Mouse (Mus musculus): ENCODE results near the gene Ntm. TPM values are rescaled to one million over a fixed set of nuclear protein-coding genes. Genes with fewer than 3 reads are reported as not detected.

Ntm gene
- total and polyA plus RNA-seq, 3 experiments, result not detected

- Histone ChIP-seq H3K4me3 (ENCODE audit: control insufficient read depth in 1 of 2, insufficient read depth in 1 of 2, low read depth in 2 of 2, low read length in 2 of 2) (no peak overlapping the region), H3K36me3 (ENCODE audit: control insufficient read depth in 1 of 2, insufficient read depth in 2 of 2, low read length in 2 of 2) (no peaks in the 10 kb centered on the region), H3K79me2 (ENCODE audit: control insufficient read depth, insufficient read depth, low read length, poor library complexity) (no peaks in the 10 kb centered on the region), H3K27me3 (ENCODE audit: control insufficient read depth in 1 of 2, insufficient read depth in 2 of 2, low read length in 2 of 2) (no peaks in the 10 kb centered on the region), H3K9me3 (replicated peaks; ENCODE audit: insufficient read depth, low read length) (no peaks in the 10 kb centered on the region), H3K4me1 (ENCODE audit: control insufficient read depth in 1 of 2, insufficient read depth in 2 of 2, low read length in 2 of 2) (no peaks in the 10 kb centered on the region), H3K27ac (ENCODE audit: control insufficient read depth, low read depth, low read length) (no peak overlapping the region), H3K9ac (ENCODE audit: control insufficient read depth, low read depth, low read length, poor library complexity, severe bottlenecking) (no peak overlapping the region)
- TF ChIP-seq POLR2AphosphoS5 (IDR thresholded peaks at IDR 0.05; ENCODE audit: borderline replicate concordance, low read depth, low read length) (no peak), MYB (IDR thresholded peaks at IDR 0.05; ENCODE audit: low read depth, low read length) (no peak), ZNF384 (IDR thresholded peaks at IDR 0.05; ENCODE audit: low read depth, low read length) (no peak), GABPA (IDR thresholded peaks at IDR 0.05; ENCODE audit: low read depth, low read length) (no peak), MYC (IDR thresholded peaks at IDR 0.05; ENCODE audit: low read depth, low read length) (no peak), GATA1 (IDR thresholded peaks at IDR 0.05; ENCODE audit: low read depth, low read length) (no peak), KAT2A (conservative IDR thresholded peaks at IDR 0.05; ENCODE audit: low read depth, low read length) (no peak), USF2 (IDR thresholded peaks at IDR 0.05; ENCODE audit: borderline replicate concordance in 1 of 2, insufficient read depth in 1 of 2, low read depth in 1 of 2, low read length in 2 of 2) (no peak), POLR2A (IDR thresholded peaks at IDR 0.05; ENCODE audit: control insufficient read depth in 1 of 2, insufficient read depth in 1 of 2, low read depth in 1 of 2, low read length in 2 of 2, poor library complexity in 1 of 2) (no peak), NRF1 (IDR thresholded peaks at IDR 0.05; ENCODE audit: insufficient read depth, low read depth, low read length, poor library complexity, severe bottlenecking) (no peak), RAD21 (IDR thresholded peaks at IDR 0.05; ENCODE audit: low read depth, low read length) (no peak), HCFC1 (IDR thresholded peaks at IDR 0.05; ENCODE audit: low read depth, low read length) (no peak), ETS1 (IDR thresholded peaks at IDR 0.05; ENCODE audit: low read depth, low read length) (no peak), TBP (IDR thresholded peaks at IDR 0.05; ENCODE audit: low read depth, low read length) (no peak), MEF2A (IDR thresholded peaks at IDR 0.05; ENCODE audit: extremely low read depth, insufficient replicate concordance, low read depth, low read length, poor library complexity, severe bottlenecking) (no peak), CHD1 (IDR thresholded peaks at IDR 0.05; ENCODE audit: low read depth, low read length) (no peak), MAZ (IDR thresholded peaks at IDR 0.05; ENCODE audit: low read depth, low read length) (no peak), RCOR1 (IDR thresholded peaks at IDR 0.05; ENCODE audit: low read depth, low read length) (no peak)
- no peak for DNase-seq (ENCODE audit: low read depth, low spot score)
Observed at GRCm38 (mm10) chr9:29881614-29882013, 81.3 kb downstream of the Ntm start.

- H3K79me2 ChIP-seq (ENCODE audit: control insufficient read depth, insufficient read depth, low read length, poor library complexity), result no peaks in the 10 kb centered on the region
- no peaks in the 10 kb centered on the region for H3K4me1 ChIP-seq (ENCODE audit: control insufficient read depth in 1 of 2, insufficient read depth in 2 of 2, low read length in 2 of 2)
- no peak overlapping the region for H3K9ac ChIP-seq (ENCODE audit: control insufficient read depth, low read depth, low read length, poor library complexity, severe bottlenecking)
- no peak for DNase-seq (ENCODE audit: low read depth, low spot score)
- no peaks in the 10 kb centered on the region for H3K9me3 ChIP-seq (replicated peaks; ENCODE audit: insufficient read depth, low read length)
- H3K27ac ChIP-seq (ENCODE audit: control insufficient read depth, low read depth, low read length), result no peak overlapping the region
- H3K36me3 ChIP-seq (ENCODE audit: control insufficient read depth in 1 of 2, insufficient read depth in 2 of 2, low read length in 2 of 2), result no peaks in the 10 kb centered on the region
- H3K4me3 ChIP-seq (ENCODE audit: control insufficient read depth in 1 of 2, insufficient read depth in 1 of 2, low read depth in 2 of 2, low read length in 2 of 2), result no peak overlapping the region
- H3K27me3 ChIP-seq (ENCODE audit: control insufficient read depth in 1 of 2, insufficient read depth in 2 of 2, low read length in 2 of 2), result no peaks in the 10 kb centered on the region
- TF ChIP-seq RAD21 (IDR thresholded peaks at IDR 0.05; ENCODE audit: low read depth, low read length) (no peak), MYC (IDR thresholded peaks at IDR 0.05; ENCODE audit: low read depth, low read length) (no peak), MYB (IDR thresholded peaks at IDR 0.05; ENCODE audit: low read depth, low read length) (no peak), NRF1 (IDR thresholded peaks at IDR 0.05; ENCODE audit: insufficient read depth, low read depth, low read length, poor library complexity, severe bottlenecking) (no peak), UBTF (IDR thresholded peaks at IDR 0.05; ENCODE audit: borderline replicate concordance, insufficient read depth, low read depth, low read length) (no peak), CHD1 (IDR thresholded peaks at IDR 0.05; ENCODE audit: low read depth, low read length) (no peak), POLR2AphosphoS2 (IDR thresholded peaks at IDR 0.05; ENCODE audit: low read length) (no peak), USF1 (IDR thresholded peaks at IDR 0.05; ENCODE audit: low read depth, low read length) (no peak), POLR2A (IDR thresholded peaks at IDR 0.05; ENCODE audit: control insufficient read depth in 1 of 2, insufficient read depth in 1 of 2, low read depth in 1 of 2, low read length in 2 of 2, poor library complexity in 1 of 2) (no peak), ZMIZ1 (IDR thresholded peaks at IDR 0.05; ENCODE audit: low read depth, low read length) (no peak), SMC3 (IDR thresholded peaks at IDR 0.05; ENCODE audit: low read depth, low read length) (no peak), ZKSCAN1 (IDR thresholded peaks at IDR 0.05; ENCODE audit: low read depth, low read length) (no peak), ZC3H11A (IDR thresholded peaks at IDR 0.05; ENCODE audit: low read depth, low read length) (no peak), TCF12 (IDR thresholded peaks at IDR 0.05; ENCODE audit: low read depth, low read length) (no peak), MAFK (IDR thresholded peaks at IDR 0.05; ENCODE audit: borderline replicate concordance, low read depth, low read length) (no peak), KAT2A (conservative IDR thresholded peaks at IDR 0.05; ENCODE audit: low read depth, low read length) (no peak), TAL1 (IDR thresholded peaks at IDR 0.05; ENCODE audit: low read length) (no peak)
Observed at GRCm38 (mm10) chr9:29877583-29877982, 85.4 kb downstream of the Ntm start.

Data from MEL (cell line).